Mouse (Mus musculus) heart, adult 11 months (tissue): Measurements from ENCODE around the gene Rpl15.

Source experiments
- DNase-seq: peaks from one replicate; pipeline ENCODE4 v3.0.0; 2022

Rpl15 gene

DNA sequence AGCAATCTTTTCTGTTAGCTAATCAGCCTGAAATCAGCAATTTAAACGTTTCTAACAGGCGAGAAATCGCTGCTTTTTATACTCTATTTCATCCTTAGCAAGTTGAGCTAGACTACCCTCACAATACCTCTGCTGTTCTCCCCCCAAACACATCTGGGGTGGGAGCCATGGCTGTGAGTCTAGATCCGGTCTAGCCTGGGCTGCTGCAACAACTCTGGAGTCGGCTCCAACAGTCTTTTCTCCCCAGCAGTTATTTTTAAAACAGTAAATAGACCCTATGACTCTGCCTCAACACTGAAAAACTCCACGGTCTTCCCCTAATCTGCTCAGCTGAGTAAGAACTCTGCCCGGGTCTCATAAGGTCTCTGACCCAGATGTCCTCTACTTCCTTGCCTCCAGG is 31.1 kb downstream of the Rpl15 start:
- DNase-seq = peak; percentile 83

DNA sequence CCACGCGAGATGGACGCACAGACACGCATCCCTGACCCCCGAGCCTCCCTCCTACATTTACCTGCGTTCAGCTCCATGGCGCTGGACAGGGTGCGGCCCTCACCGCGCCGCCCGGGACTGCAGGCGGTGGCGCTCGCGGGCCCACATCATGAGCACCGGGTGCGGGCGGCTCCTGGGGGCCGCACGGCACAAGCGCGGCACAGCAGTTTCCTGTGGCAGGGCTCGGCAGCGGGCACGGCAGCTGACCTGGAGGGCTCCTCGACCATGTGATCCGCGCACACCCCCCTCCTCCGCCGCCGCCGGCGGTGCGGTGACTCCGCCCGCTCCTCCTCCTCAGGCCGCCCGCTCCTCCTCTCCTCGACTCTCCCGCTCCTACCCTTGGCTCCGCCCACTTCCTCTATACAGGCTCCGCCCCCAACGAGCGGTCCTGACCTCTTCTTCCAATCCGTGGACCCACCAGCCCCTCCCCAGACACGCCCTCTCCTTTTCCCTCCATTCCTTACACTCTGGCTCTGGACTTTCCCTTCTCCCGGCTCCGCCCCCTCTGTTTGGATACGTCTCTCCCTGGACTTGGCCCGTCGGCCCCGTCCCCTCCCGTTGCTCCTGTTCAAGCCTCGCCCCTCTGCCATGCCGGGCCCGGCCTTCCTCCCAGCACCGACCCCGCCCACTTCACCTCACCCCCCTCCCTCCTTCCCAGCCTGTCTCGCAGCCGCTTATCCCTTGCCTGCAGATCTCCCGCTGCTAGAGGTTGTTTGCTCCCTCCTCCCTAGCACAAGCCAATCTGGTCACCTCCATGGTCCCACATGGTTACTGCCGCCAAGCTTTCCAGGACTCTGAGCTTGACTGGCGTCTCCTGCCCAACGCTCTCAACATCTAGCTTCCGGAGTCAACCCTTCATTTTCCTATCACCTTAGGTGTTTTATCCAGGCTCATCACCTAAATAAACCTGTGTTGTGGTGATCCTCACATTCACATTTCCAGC is 32.1 kb downstream of the Rpl15 start, which contains the start of gene Nr1d2:
Gene Nr1d2, minus strand, starts transcription at position 378 of the 982 bp plus-strand sequence.
- peak; percentile 100 for DNase-seq

DNA sequence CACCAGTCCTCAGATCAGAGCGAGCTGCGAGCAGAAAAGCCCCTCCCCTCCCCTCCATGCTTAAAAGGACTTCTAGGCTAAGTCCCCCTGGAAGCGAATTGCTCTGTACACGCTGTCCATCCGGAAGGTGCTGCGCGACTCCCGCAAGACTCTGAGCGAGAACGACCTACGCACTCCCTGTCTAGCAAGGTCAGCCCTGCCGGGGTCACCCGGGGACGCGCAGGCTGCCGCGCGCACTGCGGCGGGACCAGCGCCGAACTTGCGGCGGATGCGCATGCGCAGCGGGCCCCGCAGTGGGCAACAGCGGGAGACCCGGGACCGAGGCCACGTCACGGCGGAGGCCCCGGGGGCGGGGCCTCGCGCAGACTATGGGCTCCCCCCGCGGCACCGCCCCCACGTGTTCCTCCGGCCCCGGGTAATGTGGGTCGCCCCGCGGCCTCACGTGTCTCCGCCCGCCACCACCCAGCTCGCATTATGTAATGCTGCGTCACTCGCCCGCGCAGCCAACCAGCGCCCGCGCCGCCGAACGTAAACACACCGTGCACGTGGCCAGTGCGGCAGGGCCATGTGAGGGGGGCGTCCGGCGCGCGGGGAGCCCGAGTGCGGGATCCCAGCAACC is 33.0 kb downstream of the Rpl15 start:
- peak; percentile 100 for DNase-seq

GRCm38 (mm10) chr14:18237381-18237780 is 33.8 kb downstream of the Rpl15 start:
- DNase-seq = peak; percentile 64

GRCm38 (mm10) chr14:18236496-18237235 is 34.5 kb downstream of the Rpl15 start:
- peak; percentile 90 for DNase-seq

- DNase-seq = peak; percentile 93
These were observed 36.9 kb downstream of the Rpl15 start for GRCm38 (mm10) chr14:18233981-18234960.

- peak; percentile 63 for DNase-seq
These were observed 38.1 kb downstream of the Rpl15 start for GRCm38 (mm10) chr14:18233076-18233475.

DNA sequence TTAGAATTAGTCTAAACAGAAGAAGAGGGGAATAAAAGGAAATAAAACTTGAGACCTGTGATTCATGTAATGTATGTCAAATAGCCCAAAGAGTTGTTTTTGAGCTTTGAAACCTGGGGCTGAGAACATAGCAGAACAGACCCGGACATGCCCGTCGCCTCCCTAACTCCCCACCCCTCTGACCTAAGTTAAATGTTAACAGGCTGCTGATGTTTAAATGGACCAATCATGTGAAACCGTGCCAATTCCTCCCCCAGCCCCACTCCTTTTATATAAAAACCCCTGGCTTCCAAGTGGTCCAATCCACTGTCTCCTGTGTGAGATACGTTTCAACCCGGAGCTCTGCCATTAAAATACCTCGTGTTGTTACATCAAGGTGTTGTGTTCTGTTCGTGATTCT is 39.3 kb downstream of the Rpl15 start:
- peak; percentile 61 for DNase-seq

GRCm38 (mm10) chr14:18229751-18230150 is 41.4 kb downstream of the Rpl15 start:
- DNase-seq = peak; percentile 86

DNA sequence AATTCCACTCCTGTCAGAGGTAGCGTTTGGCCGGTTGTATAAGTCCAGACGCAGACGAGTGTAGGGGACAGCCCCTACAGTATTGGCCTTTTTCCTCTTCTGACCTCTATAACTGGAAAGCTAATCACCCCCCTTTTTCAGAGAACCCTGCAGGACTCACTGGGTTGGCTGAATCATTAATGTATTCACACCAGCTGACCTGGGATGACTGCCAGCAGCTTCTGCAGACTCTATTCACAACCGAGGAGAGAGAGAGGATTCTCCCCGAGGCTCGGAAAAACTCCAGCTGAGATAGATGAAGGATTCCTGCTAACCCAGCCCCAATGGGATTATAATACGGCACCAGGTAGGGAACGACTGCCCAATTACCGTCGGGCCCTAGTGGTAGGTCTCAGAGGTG is 45.0 kb downstream of the Rpl15 start:
- DNase-seq = peak; percentile 92

DNA sequence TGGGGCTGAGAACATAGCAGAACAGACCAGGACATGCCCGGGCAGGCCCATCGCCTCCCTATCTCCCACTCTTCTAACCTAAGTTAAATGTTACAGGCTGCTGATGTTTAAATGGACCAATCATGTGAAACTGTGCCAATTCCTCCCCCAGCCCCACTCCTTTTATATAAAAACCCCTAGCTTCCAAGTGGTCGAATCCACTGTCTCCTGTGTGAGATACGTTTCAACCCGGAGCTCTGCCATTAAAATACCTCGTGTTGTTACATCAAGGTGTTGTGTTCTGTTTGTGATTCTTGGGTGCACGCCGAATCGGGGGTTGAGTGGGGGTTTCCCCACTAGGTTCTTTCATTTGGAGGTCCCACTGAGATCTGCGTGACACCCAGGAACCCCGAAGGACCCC is 45.8 kb downstream of the Rpl15 start:
- DNase-seq = peak; percentile 91

GRCm38 (mm10) chr14:18221977-18222376 is 49.2 kb downstream of the Rpl15 start:
- peak; percentile 40 for DNase-seq
